Mouse (Mus musculus): ENCODE results near the gene Panx1.

DNA sequence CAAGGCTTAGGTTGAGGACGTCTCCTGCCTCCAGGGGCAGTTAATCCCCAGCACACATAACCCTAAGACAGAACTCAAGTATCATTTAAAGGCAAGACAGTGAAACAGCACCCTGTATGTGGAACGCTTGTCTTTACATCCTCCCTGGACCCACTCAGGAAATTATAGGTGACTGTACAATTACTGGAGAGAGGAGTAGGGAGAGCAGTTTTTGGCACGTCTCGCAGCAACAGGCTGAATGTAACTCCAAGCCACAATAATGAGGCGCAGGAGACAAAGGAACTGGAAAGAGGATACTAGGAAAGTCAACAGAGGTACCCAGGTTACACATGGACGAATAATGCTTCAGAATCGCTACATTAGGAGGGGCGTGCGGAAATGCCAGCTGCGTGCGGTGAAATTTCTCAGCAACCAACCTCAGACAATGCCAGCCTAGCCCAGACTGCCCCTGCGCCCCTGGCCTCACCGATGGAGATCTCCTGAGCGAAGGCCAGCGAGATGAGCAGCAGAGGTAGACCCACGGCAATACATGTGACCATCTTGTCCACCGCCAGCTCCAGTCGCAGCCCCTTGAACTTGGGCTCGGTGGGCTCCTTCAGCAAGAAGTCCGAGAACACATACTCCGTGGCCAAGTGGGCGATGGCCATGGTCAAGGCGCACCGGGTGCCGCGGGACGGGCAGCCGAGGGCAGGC lies 741 bp downstream of the Panx1 start:
- TF ChIP-seq USF1 (IDR thresholded peaks at IDR 0.05; ENCODE audit: low read depth) (no peak), CTCF (IDR thresholded peaks at IDR 0.05; ENCODE audit: control insufficient read depth, insufficient read depth, insufficient read length) (no peak), MAX (IDR thresholded peaks at IDR 0.05) (no peak), MYOG (IDR thresholded peaks at IDR 0.05; ENCODE audit: control insufficient read depth, extremely low read depth, insufficient read length) (no peak), MYOD1 (IDR thresholded peaks at IDR 0.05; ENCODE audit: control insufficient read depth, insufficient read length, low read depth) (no peak), CEBPB (IDR thresholded peaks at IDR 0.05; ENCODE audit: low read depth) (no peak), FOSL1 (IDR thresholded peaks at IDR 0.05; ENCODE audit: insufficient read depth, low read length, poor library complexity, severe bottlenecking) (no peak)
